Mouse (Mus musculus): ENCODE data around the gene 1110008P14Rik.

GRCm38 (mm10) chr2:32343351-32343671 lies 38.4 kb downstream of the 1110008P14Rik start:
- TF ChIP-seq USF1 (IDR thresholded peaks at IDR 0.05; ENCODE audit: low read depth) (no peak), CTCF (IDR thresholded peaks at IDR 0.05; ENCODE audit: control insufficient read depth, insufficient read depth, insufficient read length) (no peak), MAX (IDR thresholded peaks at IDR 0.05) (no peak), FOSL1 (IDR thresholded peaks at IDR 0.05; ENCODE audit: insufficient read depth, low read length, poor library complexity, severe bottlenecking) (no peak), MYOD1 (IDR thresholded peaks at IDR 0.05; ENCODE audit: control insufficient read depth, insufficient read length, low read depth) (no peak), CEBPB (IDR thresholded peaks at IDR 0.05; ENCODE audit: low read depth) (no peak), MYOG (IDR thresholded peaks at IDR 0.05; ENCODE audit: control insufficient read depth, extremely low read depth, insufficient read length) (no peak)
